ENCODE assay signal across 15 mouse cellular contexts in the genomic region with DNA sequence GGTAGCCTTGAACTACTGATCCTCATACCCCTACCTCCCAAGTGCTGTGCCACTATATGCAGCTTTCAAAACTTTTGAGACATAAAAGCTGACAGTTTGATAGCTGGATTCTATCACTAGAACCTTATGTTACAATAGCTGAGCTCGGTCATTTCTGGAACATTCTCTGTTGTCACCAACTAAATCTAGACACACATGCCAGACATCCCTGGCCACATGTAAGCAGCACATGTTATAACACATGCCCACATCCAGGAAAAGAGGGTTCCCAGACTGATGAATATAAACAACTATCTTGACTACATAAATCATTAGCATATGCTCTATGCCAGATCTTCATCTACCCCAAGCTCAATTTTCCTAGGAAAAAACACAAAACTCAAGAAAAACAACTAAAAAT.
"Had no signal": no experiment of that assay in that cellular context is flagged by ENCODE, and none has a peak within 500 bp of the region (broad histone marks: within the 10 kb centered on the region; RNA-seq: fewer than 3 reads in every experiment).

No protein-coding gene starts in this region.

- H3K27ac ChIP-seq: kidney, embryonic 15.5 days; liver, embryonic 13.5 days had no signal

- H3K27me3 ChIP-seq: kidney, embryonic 15.5 days; liver, embryonic 13.5 days had no signal

- DNase-seq: kidney, adult 11 months; kidney, adult 8-10 months; kidney, postnatal 10 days; kidney, postnatal 36 days; layer of hippocampus, postnatal 36 days; liver, embryonic 13.5 days; lung, adult 2 months; lung, postnatal 14 days; lung, postnatal 4 days; midbrain, embryonic 14.5 days; thymus, adult 18-20 months; thymus, postnatal 36 days had no signal

- H3K4me3 ChIP-seq: kidney, embryonic 15.5 days; left cerebral cortex, adult 2 months; liver, embryonic 13.5 days had no signal

- H3K9me3 ChIP-seq: kidney, embryonic 15.5 days; liver, embryonic 13.5 days had no signal

- H3K36me3 ChIP-seq: kidney, embryonic 15.5 days; liver, embryonic 13.5 days had no signal

- H3K4me1 ChIP-seq: kidney, embryonic 15.5 days; liver, embryonic 13.5 days had no signal

- H3K9ac ChIP-seq: kidney, embryonic 15.5 days; liver, embryonic 13.5 days had no signal

- H3K4me2 ChIP-seq: kidney, embryonic 15.5 days; liver, embryonic 13.5 days; midbrain, embryonic 11.5 days had no signal
